Mouse (Mus musculus) cerebellum, adult 9-10 months (tissue): ENCODE data around the gene Gm2042.
"Not testable (repeated sequence)": the region's sequence is repeated elsewhere in the genome, so short reads cannot be mapped to it uniquely, and the experiment has no call there.

Source experiments
- DNase-seq: peaks from one replicate; pipeline ENCODE4 v3.0.0; 2022

Gene Gm2042

GRCm38 (mm10) chr12:87953780-87954179 is at the start of gene Gm2042:
Gene Gm2042 (plus strand): TSS chr12:87954080.
- not testable (repeated sequence) for DNase-seq

- DNase-seq: not testable (repeated sequence)
These were observed 34.2 kb upstream of the Gm2042 start, which contains the start of gene Gm2035 for GRCm38 (mm10) chr12:87919721-87920120. Gene Gm2035 (minus strand): TSS chr12:87919857.

GRCm38 (mm10) chr12:87984000-87984399 is 30.1 kb downstream of the Gm2042 start:
- not testable (repeated sequence) for DNase-seq

- DNase-seq: not testable (repeated sequence)
These were observed 50.2 kb downstream of the Gm2042 start for GRCm38 (mm10) chr12:88004118-88004517.
